Mouse (Mus musculus) midbrain, embryonic 10.5 days (tissue): ENCODE measurements around the gene Zswim2. TPM values are rescaled to one million over a fixed set of nuclear protein-coding genes. Genes with fewer than 3 reads are reported as not detected.
"Not testable (repeated sequence)": the region's sequence is repeated elsewhere in the genome, so short reads cannot be mapped to it uniquely, and the experiment has no call there.

Source experiments
- DNase-seq: peaks from one replicate; pipeline ENCODE4 v3.0.0-alpha.2; 2017; ENCODE audit warnings: low spot score
- H3K27ac ChIP-seq: fragments of 300-500 bp; sonication (generic); replicated peaks from 2 replicates; pipeline ENCODE4 v1.5.1; 2016; ENCODE audit warnings: mild to moderate bottlenecking
- H3K27me3 ChIP-seq: fragments of 300-500 bp; sonication (generic); 2 replicates; pipeline ENCODE4 v1.6.1; 2016; ENCODE audit warnings: low read depth, mild to moderate bottlenecking; ENCODE audit not compliant: poor library complexity, severe bottlenecking
- H3K36me3 ChIP-seq: fragments of 300-500 bp; sonication (generic); 2 replicates; pipeline ENCODE4 v1.6.1; 2016; ENCODE audit warnings: mild to moderate bottlenecking, moderate library complexity
- H3K4me1 ChIP-seq: fragments of 300-500 bp; sonication (generic); 2 replicates; pipeline ENCODE4 v1.6.1; 2016
- H3K4me3 ChIP-seq: fragments of 300-500 bp; sonication (generic); 2 replicates; pipeline ENCODE4 v1.5.1; 2016; ENCODE audit warnings: mild to moderate bottlenecking, moderate library complexity
- H3K9me3 ChIP-seq: fragments of 300-500 bp; sonication (generic); replicated peaks from 2 replicates; pipeline ENCODE4 v1.6.1; 2016; ENCODE audit warnings: mild to moderate bottlenecking
- WGBS: fragments of 180-500 bp; shearing (Covaris S2); methylation state at CpG from one replicate; pipeline ENCODE4 v1.1.7; 2016; 5-methylcytosine and 5-hydroxymethylcytosine counted together
- polyA plus RNA-seq: library from polyadenylated mRNA; unstranded; fragments of >200 nt; fragmentation: Nextera tagmentation; extraction: Ambion mirVana; gene quantifications from 2 replicates; pipeline ENCODE4 v1.2.1, GENCODE M21; 2016

The Zswim2 gene
- polyA plus RNA-seq = not detected in 2 replicates

DNA sequence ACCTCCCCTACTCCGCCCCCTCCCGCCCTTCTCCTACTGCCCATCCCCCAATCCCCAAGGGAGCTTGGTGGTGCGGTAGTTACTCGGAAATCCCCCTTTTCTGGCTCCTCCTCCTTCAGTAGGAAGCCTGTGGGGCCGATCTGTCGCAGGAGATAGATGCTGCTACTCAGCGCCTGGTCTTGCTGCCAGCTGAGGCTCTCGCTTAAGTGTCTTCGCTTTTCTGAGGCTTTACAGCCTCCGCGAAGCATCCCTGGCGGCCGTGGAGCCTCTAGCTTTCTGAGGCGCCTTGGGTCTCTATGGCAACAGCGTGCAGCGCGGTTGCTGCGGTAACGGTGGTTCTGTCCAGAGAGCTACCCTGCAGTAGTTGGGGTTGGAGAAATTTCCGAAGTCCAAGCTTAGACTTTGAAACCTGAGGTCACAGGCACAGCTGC lies at the start of gene Zswim2:
TSS of gene Zswim2 (minus strand) at position 298 of the 431 bp plus-strand sequence.
- Histone ChIP-seq H3K27me3 (no peaks in the 10 kb centered on the region), H3K4me3 (peak within 1 kb of the TSS; percentile 52), H3K4me1 (peaks cover 10% of the 10 kb centered on the region), H3K36me3 (no peaks in the 10 kb centered on the region), H3K9me3 (no peaks in the 10 kb centered on the region), H3K27ac (peak within 1 kb of the TSS; percentile 66; the same call in 1 of the 2 replicates)
- under 1% methylated on average over 20 of the region's 20 CpGs for WGBS
- peak; percentile 87 for DNase-seq

DNA sequence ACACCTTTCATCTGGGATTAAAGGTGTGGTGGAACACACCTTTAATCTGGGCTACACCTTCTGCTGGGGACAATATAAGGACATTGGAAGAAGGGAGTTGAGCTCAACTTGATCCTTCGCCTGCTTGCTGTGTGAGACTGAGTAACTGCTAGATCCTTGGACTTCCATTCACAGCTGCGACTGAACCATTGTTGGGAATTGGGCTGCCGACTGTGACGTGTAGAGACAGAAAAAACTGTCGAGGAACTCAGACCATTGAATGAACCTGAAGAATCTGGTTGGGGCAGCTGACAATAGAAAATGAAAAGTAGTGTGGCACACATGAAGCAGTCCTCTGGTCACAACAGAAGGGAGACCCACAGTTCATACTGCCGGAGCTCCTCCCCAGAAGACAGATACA lies 49.2 kb upstream of the Zswim2 start, which contains the start of gene Gm13691:
TSS of gene Gm13691 (plus strand) at position 301 of the 400 bp plus-strand sequence.
- no CpG with 5 or more reads among the region's 6 CpGs for WGBS
- H3K4me3 ChIP-seq, H3K27me3 ChIP-seq, H3K36me3 ChIP-seq, DNase-seq, H3K27ac ChIP-seq, H3K4me1 ChIP-seq, H3K9me3 ChIP-seq: not testable (repeated sequence)

DNA sequence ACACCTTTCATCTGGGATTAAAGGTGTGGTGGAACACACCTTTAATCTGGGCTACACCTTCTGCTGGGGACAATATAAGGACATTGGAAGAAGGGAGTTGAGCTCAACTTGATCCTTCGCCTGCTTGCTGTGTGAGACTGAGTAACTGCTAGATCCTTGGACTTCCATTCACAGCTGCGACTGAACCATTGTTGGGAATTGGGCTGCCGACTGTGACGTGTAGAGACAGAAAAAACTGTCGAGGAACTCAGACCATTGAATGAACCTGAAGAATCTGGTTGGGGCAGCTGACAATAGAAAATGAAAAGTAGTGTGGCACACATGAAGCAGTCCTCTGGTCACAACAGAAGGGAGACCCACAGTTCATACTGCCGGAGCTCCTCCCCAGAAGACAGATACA lies 43.4 kb upstream of the Zswim2 start, which contains the start of gene Gm13697:
TSS of gene Gm13697 (plus strand) at position 301 of the 400 bp plus-strand sequence.
- H3K4me1 ChIP-seq, DNase-seq: not testable (repeated sequence)
- no CpG with 5 or more reads among the region's 6 CpGs for WGBS

DNA sequence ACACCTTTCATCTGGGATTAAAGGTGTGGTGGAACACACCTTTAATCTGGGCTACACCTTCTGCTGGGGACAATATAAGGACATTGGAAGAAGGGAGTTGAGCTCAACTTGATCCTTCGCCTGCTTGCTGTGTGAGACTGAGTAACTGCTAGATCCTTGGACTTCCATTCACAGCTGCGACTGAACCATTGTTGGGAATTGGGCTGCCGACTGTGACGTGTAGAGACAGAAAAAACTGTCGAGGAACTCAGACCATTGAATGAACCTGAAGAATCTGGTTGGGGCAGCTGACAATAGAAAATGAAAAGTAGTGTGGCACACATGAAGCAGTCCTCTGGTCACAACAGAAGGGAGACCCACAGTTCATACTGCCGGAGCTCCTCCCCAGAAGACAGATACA lies 37.6 kb upstream of the Zswim2 start, which contains the start of gene Gm13694:
TSS of gene Gm13694 (plus strand) at position 301 of the 400 bp plus-strand sequence.
- WGBS = no CpG with 5 or more reads among the region's 6 CpGs
- not testable (repeated sequence) for H3K9me3 ChIP-seq, H3K27me3 ChIP-seq, H3K4me3 ChIP-seq, H3K27ac ChIP-seq, H3K36me3 ChIP-seq, DNase-seq, H3K4me1 ChIP-seq

More for the DNA sequence above, 43.4 kb upstream of the Zswim2 start, which contains the start of gene Gm13697:
- H3K36me3 ChIP-seq, H3K9me3 ChIP-seq, H3K4me3 ChIP-seq, H3K27ac ChIP-seq, H3K27me3 ChIP-seq: not testable (repeated sequence)

DNA sequence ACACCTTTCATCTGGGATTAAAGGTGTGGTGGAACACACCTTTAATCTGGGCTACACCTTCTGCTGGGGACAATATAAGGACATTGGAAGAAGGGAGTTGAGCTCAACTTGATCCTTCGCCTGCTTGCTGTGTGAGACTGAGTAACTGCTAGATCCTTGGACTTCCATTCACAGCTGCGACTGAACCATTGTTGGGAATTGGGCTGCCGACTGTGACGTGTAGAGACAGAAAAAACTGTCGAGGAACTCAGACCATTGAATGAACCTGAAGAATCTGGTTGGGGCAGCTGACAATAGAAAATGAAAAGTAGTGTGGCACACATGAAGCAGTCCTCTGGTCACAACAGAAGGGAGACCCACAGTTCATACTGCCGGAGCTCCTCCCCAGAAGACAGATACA lies 31.8 kb upstream of the Zswim2 start, which contains the start of gene Gm13696:
TSS of gene Gm13696 (plus strand) at position 301 of the 400 bp plus-strand sequence.
- not testable (repeated sequence) for H3K4me3 ChIP-seq, H3K9me3 ChIP-seq, H3K27ac ChIP-seq, H3K4me1 ChIP-seq, DNase-seq, H3K36me3 ChIP-seq, H3K27me3 ChIP-seq
- no CpG with 5 or more reads among the region's 6 CpGs for WGBS

DNA sequence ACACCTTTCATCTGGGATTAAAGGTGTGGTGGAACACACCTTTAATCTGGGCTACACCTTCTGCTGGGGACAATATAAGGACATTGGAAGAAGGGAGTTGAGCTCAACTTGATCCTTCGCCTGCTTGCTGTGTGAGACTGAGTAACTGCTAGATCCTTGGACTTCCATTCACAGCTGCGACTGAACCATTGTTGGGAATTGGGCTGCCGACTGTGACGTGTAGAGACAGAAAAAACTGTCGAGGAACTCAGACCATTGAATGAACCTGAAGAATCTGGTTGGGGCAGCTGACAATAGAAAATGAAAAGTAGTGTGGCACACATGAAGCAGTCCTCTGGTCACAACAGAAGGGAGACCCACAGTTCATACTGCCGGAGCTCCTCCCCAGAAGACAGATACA lies 26.0 kb upstream of the Zswim2 start, which contains the start of gene Gm13695:
TSS of gene Gm13695 (plus strand) at position 301 of the 400 bp plus-strand sequence.
- H3K27ac ChIP-seq, H3K4me3 ChIP-seq, H3K27me3 ChIP-seq, H3K9me3 ChIP-seq, DNase-seq, H3K36me3 ChIP-seq, H3K4me1 ChIP-seq: not testable (repeated sequence)
- WGBS = no CpG with 5 or more reads among the region's 6 CpGs

DNA sequence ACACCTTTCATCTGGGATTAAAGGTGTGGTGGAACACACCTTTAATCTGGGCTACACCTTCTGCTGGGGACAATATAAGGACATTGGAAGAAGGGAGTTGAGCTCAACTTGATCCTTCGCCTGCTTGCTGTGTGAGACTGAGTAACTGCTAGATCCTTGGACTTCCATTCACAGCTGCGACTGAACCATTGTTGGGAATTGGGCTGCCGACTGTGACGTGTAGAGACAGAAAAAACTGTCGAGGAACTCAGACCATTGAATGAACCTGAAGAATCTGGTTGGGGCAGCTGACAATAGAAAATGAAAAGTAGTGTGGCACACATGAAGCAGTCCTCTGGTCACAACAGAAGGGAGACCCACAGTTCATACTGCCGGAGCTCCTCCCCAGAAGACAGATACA lies 20.2 kb upstream of the Zswim2 start, which contains the start of gene Gm13693:
TSS of gene Gm13693 (plus strand) at position 301 of the 400 bp plus-strand sequence.
- not testable (repeated sequence) for H3K4me1 ChIP-seq, H3K27me3 ChIP-seq, H3K9me3 ChIP-seq, H3K36me3 ChIP-seq, H3K4me3 ChIP-seq, H3K27ac ChIP-seq, DNase-seq
- WGBS = no CpG with 5 or more reads among the region's 6 CpGs

DNA sequence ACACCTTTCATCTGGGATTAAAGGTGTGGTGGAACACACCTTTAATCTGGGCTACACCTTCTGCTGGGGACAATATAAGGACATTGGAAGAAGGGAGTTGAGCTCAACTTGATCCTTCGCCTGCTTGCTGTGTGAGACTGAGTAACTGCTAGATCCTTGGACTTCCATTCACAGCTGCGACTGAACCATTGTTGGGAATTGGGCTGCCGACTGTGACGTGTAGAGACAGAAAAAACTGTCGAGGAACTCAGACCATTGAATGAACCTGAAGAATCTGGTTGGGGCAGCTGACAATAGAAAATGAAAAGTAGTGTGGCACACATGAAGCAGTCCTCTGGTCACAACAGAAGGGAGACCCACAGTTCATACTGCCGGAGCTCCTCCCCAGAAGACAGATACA lies 14.4 kb upstream of the Zswim2 start, which contains the start of gene Gm13698:
TSS of gene Gm13698 (plus strand) at position 301 of the 400 bp plus-strand sequence.
- H3K27me3 ChIP-seq, H3K4me1 ChIP-seq, H3K9me3 ChIP-seq, H3K36me3 ChIP-seq, DNase-seq, H3K27ac ChIP-seq, H3K4me3 ChIP-seq: not testable (repeated sequence)
- no CpG with 5 or more reads among the region's 6 CpGs for WGBS

DNA sequence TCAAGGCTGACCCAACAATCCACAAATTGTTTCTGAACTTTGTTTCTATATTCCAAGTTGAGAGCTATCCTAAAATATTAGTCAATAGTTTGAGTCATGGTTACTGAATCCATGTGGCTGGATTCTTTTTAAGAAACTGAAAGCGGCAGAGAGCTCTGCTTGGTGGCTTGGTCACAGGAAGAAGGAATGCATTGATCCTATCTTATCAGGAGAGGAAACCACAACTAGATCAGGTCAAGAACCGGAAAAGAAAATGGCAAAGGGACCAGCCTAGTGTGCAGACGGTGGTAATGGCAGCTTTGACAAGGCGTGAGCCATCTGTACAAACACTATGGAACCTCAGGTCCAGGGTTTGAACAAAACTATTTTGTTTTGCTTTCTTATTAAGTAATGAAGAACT lies 764 bp upstream of the Zswim2 start:
- no peaks in the 10 kb centered on the region for H3K9me3 ChIP-seq
- H3K27ac ChIP-seq = no peak overlapping the region
- H3K4me3 ChIP-seq = no peak overlapping the region
- H3K36me3 ChIP-seq = no peaks in the 10 kb centered on the region
- DNase-seq = no peak
- H3K4me1 ChIP-seq = peaks cover 10% of the 10 kb centered on the region
- H3K27me3 ChIP-seq = no peaks in the 10 kb centered on the region
- 80% methylated on average over 4 of the region's 4 CpGs for WGBS

DNA sequence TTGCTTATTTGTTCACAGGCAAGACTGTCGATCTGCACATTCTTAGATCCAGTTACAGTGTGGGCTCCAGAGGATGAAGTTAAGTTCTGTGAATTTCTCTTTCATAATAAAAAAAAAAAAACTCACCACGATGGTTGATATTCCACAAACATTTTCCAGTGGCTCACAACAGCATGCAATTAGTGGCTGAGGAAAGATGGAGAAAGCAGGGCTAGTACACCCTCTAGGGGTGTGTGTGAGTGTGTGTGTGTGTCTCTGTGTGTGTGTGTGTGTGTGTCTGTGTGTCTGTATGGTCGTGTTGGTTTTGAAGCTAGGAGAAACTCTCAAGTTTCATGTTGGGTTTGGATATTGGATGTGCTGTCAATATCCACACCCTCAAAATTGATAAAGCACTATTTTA lies 350 bp upstream of the Zswim2 start:
- no peak overlapping the region for H3K27ac ChIP-seq

DNA sequence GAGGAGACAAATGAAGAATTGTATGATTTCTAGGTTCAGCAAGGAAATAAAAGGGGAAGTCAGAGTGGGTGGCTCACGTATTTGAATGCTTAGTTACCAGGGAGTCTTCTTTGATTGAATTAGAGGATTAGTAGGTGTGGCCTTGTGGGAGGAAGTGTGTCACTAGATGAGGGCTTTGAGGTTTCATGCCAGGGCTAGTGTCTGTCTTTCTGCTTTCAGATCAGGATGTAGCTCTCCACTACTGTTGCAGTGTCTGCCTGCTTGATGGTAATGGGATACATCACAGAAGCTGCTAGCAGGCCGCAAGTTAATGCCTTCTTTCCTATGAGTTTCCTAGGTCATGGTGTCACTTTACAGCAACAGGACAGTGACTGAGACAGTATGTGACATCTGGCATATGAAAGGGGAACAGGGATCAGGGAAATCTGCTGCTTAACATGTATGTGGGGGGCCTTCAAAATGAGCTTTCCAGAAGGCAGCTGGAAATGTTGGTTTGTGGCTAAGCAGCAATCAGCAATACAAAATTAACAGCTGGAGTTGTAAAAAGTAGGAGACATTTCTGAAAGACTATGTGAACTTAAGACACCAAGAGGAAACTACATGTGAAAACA lies 11.4 kb downstream of the Zswim2 start:
- H3K36me3 ChIP-seq = no peaks in the 10 kb centered on the region
- DNase-seq = no peak
- H3K9me3 ChIP-seq = no peaks in the 10 kb centered on the region
- no peak overlapping the region for H3K4me3 ChIP-seq
- no peak overlapping the region for H3K27ac ChIP-seq
- WGBS = 50% methylated on average over 2 of the region's 2 CpGs
- peaks cover 6% of the 10 kb centered on the region for H3K4me1 ChIP-seq
- no peaks in the 10 kb centered on the region for H3K27me3 ChIP-seq

More for the DNA sequence above, 350 bp upstream of the Zswim2 start:
- Histone ChIP-seq H3K9me3 (no peaks in the 10 kb centered on the region), H3K27me3 (no peaks in the 10 kb centered on the region), H3K4me1 (peaks cover 10% of the 10 kb centered on the region), H3K36me3 (no peaks in the 10 kb centered on the region), H3K4me3 (peak overlapping the region; percentile 52)
- WGBS = 51% methylated on average over 3 of the region's 3 CpGs
- no peak for DNase-seq

DNA sequence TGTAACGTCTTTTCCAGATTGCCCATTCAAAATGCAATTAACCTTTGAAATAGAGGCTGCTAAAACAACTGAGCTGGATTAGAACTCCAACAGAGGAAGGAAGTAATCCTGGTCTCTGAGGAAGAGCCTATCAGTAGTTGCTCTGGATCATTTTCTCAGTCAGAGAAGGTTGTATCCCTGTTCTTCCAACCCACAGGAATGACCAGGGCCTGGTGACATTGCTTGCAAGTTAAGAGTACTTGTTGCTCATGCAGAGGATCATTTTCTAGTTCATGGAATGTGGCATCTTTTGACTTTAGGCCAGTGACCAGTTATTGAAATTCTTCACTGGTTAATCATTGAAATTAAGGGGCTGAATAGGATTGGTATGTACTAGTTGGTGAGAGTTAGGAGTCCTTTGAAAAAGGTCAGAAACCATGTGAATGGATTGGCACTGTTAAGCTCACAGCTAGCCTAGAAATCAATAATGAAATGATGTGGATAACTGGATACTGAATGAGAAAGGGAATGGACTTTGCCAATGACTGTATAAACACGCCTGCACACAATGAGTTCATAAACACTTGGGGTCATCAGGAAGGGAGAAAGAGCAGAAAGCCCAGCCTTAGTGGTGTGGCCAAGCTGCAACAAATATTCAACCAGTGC lies 39.0 kb downstream of the Zswim2 start:
- H3K36me3 ChIP-seq = no peaks in the 10 kb centered on the region
- no peaks in the 10 kb centered on the region for H3K4me1 ChIP-seq
- H3K27ac ChIP-seq = no peak overlapping the region
- no peak overlapping the region for H3K4me3 ChIP-seq
- H3K9me3 ChIP-seq = no peaks in the 10 kb centered on the region
- WGBS = 81% methylated on average over 2 of the region's 2 CpGs
- DNase-seq = no peak
- no peaks in the 10 kb centered on the region for H3K27me3 ChIP-seq

DNA sequence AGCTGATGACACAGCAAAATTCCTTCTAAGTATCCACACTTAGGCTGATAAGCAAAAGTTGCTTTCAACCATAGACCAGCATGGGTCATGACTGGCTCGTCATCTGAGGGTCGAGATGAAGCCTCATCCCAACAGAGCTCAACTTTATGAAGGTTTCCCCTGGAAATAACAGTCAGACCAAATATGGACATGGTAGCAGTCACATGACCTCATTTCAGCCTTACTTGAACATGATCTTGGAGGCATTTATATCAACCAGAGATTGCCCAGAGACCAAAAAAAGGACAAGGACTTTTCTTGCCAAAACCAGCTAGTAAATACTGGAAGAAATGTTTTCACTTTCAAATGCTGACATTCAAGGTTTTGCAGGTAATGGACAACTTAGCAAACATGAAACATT lies 47.3 kb downstream of the Zswim2 start:
- 88% methylated on average over 2 of the region's 2 CpGs for whole genome bisulfite sequencing
- H3K4me1 ChIP-seq = no peaks in the 10 kb centered on the region

More for the DNA sequence above, 47.3 kb downstream of the Zswim2 start:
- DNase-seq = no peak
- Histone ChIP-seq H3K27ac (no peak overlapping the region), H3K9me3 (no peaks in the 10 kb centered on the region), H3K36me3 (no peaks in the 10 kb centered on the region), H3K4me3 (no peak overlapping the region), H3K27me3 (no peaks in the 10 kb centered on the region)
